Mouse (Mus musculus) hindbrain, embryonic 16.5 days (tissue): ENCODE results near the gene Arhgap28. TPM values are rescaled to one million over a fixed set of nuclear protein-coding genes. Genes with fewer than 3 reads are reported as not detected.

ENCODE experiments used
- ATAC-seq: fragments of 200-750 bp; cut with Nextera tagmentation; 2 replicates; pipeline ENCODE4 v1.8.0; 2017; ENCODE audit warnings: moderate TSS enrichment, moderate library complexity
- H3K27ac ChIP-seq: fragments of 300-500 bp; sonication (generic); 2 replicates; pipeline ENCODE4 v1.5.1; 2014; ENCODE audit warnings: low read depth, mild to moderate bottlenecking, control low read depth, low read length, moderate library complexity
- H3K27me3 ChIP-seq: fragments of 300-500 bp; sonication (generic); replicated peaks from 2 replicates; pipeline ENCODE4 v1.6.1; 2014; ENCODE audit warnings: low read length; ENCODE audit not compliant: control insufficient read depth, insufficient read depth
- H3K36me3 ChIP-seq: fragments of 300-500 bp; sonication (generic); 2 replicates; pipeline ENCODE4 v1.6.1; 2014; ENCODE audit warnings: mild to moderate bottlenecking, low read length, moderate library complexity, mixed read lengths; ENCODE audit not compliant: control insufficient read depth, insufficient read depth
- H3K4me1 ChIP-seq: fragments of 300-500 bp; sonication (generic); 2 replicates; pipeline ENCODE4 v1.6.1; 2014; ENCODE audit warnings: low read depth, low read length; ENCODE audit not compliant: control insufficient read depth, insufficient read depth
- H3K4me2 ChIP-seq: fragments of 300-500 bp; sonication (generic); 2 replicates; pipeline ENCODE4 v1.6.1; 2014; ENCODE audit warnings: mild to moderate bottlenecking, low read length, control low read depth, moderate library complexity
- H3K4me3 ChIP-seq: fragments of 300-500 bp; sonication (generic); 2 replicates; pipeline ENCODE4 v1.5.1; 2014; ENCODE audit warnings: mild to moderate bottlenecking, low read length, control low read depth, moderate library complexity
- H3K9ac ChIP-seq: fragments of 300-500 bp; sonication (generic); 2 replicates; pipeline ENCODE4 v1.6.1; 2014; ENCODE audit warnings: low read depth, mild to moderate bottlenecking, control low read depth, low read length, moderate library complexity
- H3K9me3 ChIP-seq: fragments of 300-500 bp; sonication (generic); 2 replicates; pipeline ENCODE4 v1.6.1; 2014; ENCODE audit warnings: mild to moderate bottlenecking, low read length, moderate library complexity; ENCODE audit not compliant: control insufficient read depth
- WGBS: fragments of 180-500 bp; shearing (Covaris S2); extraction: QIAGEN DNeasy Blood & Tissue Kit; methylation state at CpG from one replicate; pipeline ENCODE4 v1.1.7; 2014; 5-methylcytosine and 5-hydroxymethylcytosine counted together
- polyA plus RNA-seq: library from polyadenylated mRNA; unstranded; fragments of >200 nt; fragmentation: Nextera tagmentation; extraction: Ambion mirVana; gene quantifications from 2 replicates; pipeline ENCODE4 v1.2.1, GENCODE M21; 2015

Gene Arhgap28
- polyA plus RNA-seq, 1 experiment from 2014 or later: 5.9 TPM

DNA sequence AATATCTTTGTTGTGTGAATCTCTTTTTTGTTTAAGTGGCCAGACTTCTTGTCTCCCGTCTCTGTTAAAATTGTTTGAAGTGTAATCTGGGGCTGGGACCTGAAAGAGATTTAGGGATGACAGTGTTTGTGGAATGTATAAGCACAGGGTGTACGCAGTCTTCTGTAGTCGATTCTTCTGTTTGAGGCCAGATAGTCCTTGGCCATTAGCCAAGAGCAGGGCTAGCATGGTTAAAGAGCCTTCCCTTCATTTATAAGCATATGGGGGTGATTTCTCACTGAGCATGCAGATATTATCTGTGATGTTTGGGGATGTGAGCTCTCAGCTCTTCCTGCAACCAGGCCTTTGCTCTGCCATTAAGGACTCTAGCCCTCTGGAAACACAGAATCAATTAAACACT, 13.2 kb upstream of the Arhgap28 start:
- no peak overlapping the region for H3K27ac ChIP-seq
- WGBS: 54% methylated on average over 3 of the region's 3 CpGs
- ATAC-seq: no peak
- H3K4me2 ChIP-seq: no peak overlapping the region
- H3K36me3 ChIP-seq: no peaks in the 10 kb centered on the region
- no peaks in the 10 kb centered on the region for H3K4me1 ChIP-seq
- H3K27me3 ChIP-seq: no peaks in the 10 kb centered on the region
- H3K9me3 ChIP-seq: no peaks in the 10 kb centered on the region
- H3K4me3 ChIP-seq: no peak overlapping the region
- no peak overlapping the region for H3K9ac ChIP-seq

GRCm38 (mm10) chr17:68011606-68012005, 7.7 kb upstream of the Arhgap28 start:
- no peak for ATAC-seq
- Histone ChIP-seq H3K4me1 (no peaks in the 10 kb centered on the region), H3K4me2 (no peak overlapping the region), H3K27me3 (no peaks in the 10 kb centered on the region), H3K4me3 (no peak overlapping the region), H3K9me3 (no peaks in the 10 kb centered on the region), H3K36me3 (no peaks in the 10 kb centered on the region), H3K9ac (no peak overlapping the region), H3K27ac (no peak overlapping the region)
- 94% methylated on average over 5 of the region's 5 CpGs for WGBS

DNA sequence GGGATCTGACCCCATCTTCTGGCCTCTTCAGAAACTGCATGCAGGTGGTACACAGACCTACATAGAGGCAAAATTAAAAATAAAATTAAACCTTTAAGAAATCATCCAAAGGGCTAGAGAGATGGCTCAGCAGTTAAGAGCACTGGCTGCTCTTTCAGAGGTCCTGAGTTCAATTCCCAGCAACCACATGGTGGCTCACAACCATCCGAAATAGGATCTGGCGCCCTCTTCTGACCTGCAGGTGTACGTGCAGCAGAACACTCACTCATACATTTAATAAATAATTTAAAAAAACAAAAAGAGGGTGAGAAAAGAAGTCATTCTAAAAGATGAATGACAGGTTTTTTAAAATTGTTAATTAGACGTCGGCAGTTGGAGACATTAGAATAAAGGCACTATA, 6.1 kb upstream of the Arhgap28 start:
- WGBS: 97% methylated on average over 5 of the region's 5 CpGs
- no peak for ATAC-seq
- no peak overlapping the region for H3K4me3 ChIP-seq

DNA sequence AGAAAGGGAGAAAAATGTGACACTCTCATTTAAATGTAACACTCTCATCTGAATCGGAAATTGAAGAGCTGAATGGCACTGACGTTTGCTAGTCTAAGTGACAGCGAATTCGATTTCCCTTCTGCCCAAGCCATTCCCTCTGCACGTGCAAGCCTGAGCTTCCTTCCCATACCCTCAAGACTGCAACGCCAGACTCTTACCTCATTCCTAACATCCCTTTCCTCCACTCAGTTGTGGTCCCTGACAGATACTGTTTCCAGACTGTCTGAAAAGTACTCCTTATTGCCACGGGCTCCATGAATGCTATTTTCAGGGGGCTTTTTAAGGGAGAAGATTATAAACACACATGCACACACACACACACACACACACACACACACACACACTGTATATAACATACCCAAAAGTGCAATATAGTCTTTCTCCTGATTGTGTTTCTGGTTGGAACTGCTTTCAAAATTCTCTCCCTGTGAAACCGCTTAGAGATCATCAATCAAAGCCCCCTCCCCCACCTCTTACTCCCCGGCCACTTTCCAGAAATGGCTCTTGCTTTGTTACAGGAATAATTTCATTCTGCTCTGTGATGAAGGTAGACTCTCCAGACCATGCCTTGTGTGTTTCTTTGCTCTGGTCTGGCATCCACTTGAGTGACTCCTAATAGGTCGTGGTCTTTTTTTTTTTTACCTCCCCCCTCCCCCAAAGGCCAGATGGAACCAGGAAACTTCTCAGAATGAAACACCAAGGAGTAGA, 836 bp upstream of the Arhgap28 start:
- H3K27ac ChIP-seq: peak overlapping the region; percentile 78
- peaks cover 8% of the 10 kb centered on the region for H3K4me1 ChIP-seq
- peak overlapping the region; percentile 74 for H3K9ac ChIP-seq
- H3K36me3 ChIP-seq: no peaks in the 10 kb centered on the region
- H3K9me3 ChIP-seq: no peaks in the 10 kb centered on the region
- peak; percentile 38 for ATAC-seq
- 7% methylated on average over 10 of the region's 10 CpGs for WGBS
- peak overlapping the region; percentile 93 for H3K4me2 ChIP-seq
- H3K27me3 ChIP-seq: no peaks in the 10 kb centered on the region
- H3K4me3 ChIP-seq: peak overlapping the region; percentile 74

More for the DNA sequence above, 6.1 kb upstream of the Arhgap28 start:
- no peaks in the 10 kb centered on the region for H3K4me1 ChIP-seq
- no peaks in the 10 kb centered on the region for H3K36me3 ChIP-seq
- no peak overlapping the region for H3K4me2 ChIP-seq
- no peaks in the 10 kb centered on the region for H3K9me3 ChIP-seq
- no peaks in the 10 kb centered on the region for H3K27me3 ChIP-seq
- no peak overlapping the region for H3K27ac ChIP-seq
- H3K9ac ChIP-seq: no peak overlapping the region

GRCm38 (mm10) chr17:68002608-68003595, 1.0 kb downstream of the Arhgap28 start:
- Histone ChIP-seq H3K36me3 (no peaks in the 10 kb centered on the region), H3K4me2 (peak overlapping the region; percentile 93), H3K9ac (no peak overlapping the region; the same call in 1 of the 2 replicates), H3K27me3 (no peaks in the 10 kb centered on the region), H3K9me3 (no peaks in the 10 kb centered on the region), H3K4me1 (peaks cover 8% of the 10 kb centered on the region), H3K27ac (no peak overlapping the region), H3K4me3 (peak overlapping the region; percentile 74)
- no peak for ATAC-seq
- WGBS: 29% methylated on average over 17 of the region's 17 CpGs

GRCm38 (mm10) chr17:67999801-68000200, 4.1 kb downstream of the Arhgap28 start:
- ATAC-seq: no peak
- no peak overlapping the region for H3K27ac ChIP-seq
- H3K4me3 ChIP-seq: no peak overlapping the region
- H3K4me1 ChIP-seq: peaks cover 8% of the 10 kb centered on the region
- H3K9ac ChIP-seq: no peak overlapping the region
- no peaks in the 10 kb centered on the region for H3K36me3 ChIP-seq
- WGBS: 70% methylated on average over 8 of the region's 8 CpGs
- no peak overlapping the region for H3K4me2 ChIP-seq
- H3K9me3 ChIP-seq: no peaks in the 10 kb centered on the region
- H3K27me3 ChIP-seq: no peaks in the 10 kb centered on the region

- no peaks in the 10 kb centered on the region for H3K27me3 ChIP-seq
- no peaks in the 10 kb centered on the region for H3K36me3 ChIP-seq
- H3K9ac ChIP-seq: no peak overlapping the region
- no peaks in the 10 kb centered on the region for H3K4me1 ChIP-seq
- ATAC-seq: no peak
- WGBS: 86% methylated on average over 7 of the region's 7 CpGs
- H3K9me3 ChIP-seq: no peaks in the 10 kb centered on the region
- no peak overlapping the region for H3K4me3 ChIP-seq
- no peak overlapping the region for H3K4me2 ChIP-seq
- no peak overlapping the region for H3K27ac ChIP-seq
Measured at GRCm38 (mm10) chr17:67996769-67997155, 7.2 kb downstream of the Arhgap28 start.

- no peak overlapping the region for H3K4me3 ChIP-seq
- no peak overlapping the region for H3K27ac ChIP-seq
- ATAC-seq: no peak
- H3K9ac ChIP-seq: no peak overlapping the region
- no peaks in the 10 kb centered on the region for H3K27me3 ChIP-seq
- no peaks in the 10 kb centered on the region for H3K9me3 ChIP-seq
- WGBS: 24% methylated on average over 14 of the region's 14 CpGs
- H3K4me1 ChIP-seq: no peaks in the 10 kb centered on the region
- no peak overlapping the region for H3K4me2 ChIP-seq
- no peaks in the 10 kb centered on the region for H3K36me3 ChIP-seq
Measured at GRCm38 (mm10) chr17:67996097-67996768, 7.7 kb downstream of the Arhgap28 start.
